In genomic region chr2:72474531-72475287, GRCm38 (mm10) we compare ENCODE assay signal across 9 mouse cellular contexts. TPM values are rescaled to one million over a fixed set of nuclear protein-coding genes. Genes with fewer than 3 reads are reported as not detected.
DNase-seq lines count a peak whose midpoint lies in the region; ATAC-seq and TF ChIP-seq lines count a peak whose summit lies in the region.
"Had no signal": no experiment of that assay in that cellular context is flagged by ENCODE, and none has a peak within 500 bp of the region (broad histone marks: within the 10 kb centered on the region; RNA-seq: fewer than 3 reads in every experiment).

No protein-coding gene starts in this region.

- H3K4me2 ChIP-seq in lung, embryonic 15.5 days = peak overlapping the region; percentile 70
- H3K4me2 ChIP-seq in lung, postnatal 0 days (replicated peaks; ENCODE audit: low read depth, low read length) = no peak overlapping the region
- peak overlapping the region; percentile 92; the same call in 1 of the 2 replicates for H3K4me2 ChIP-seq in hindbrain, embryonic 15.5 days
- H3K4me2 ChIP-seq in neural tube, embryonic 12.5 days (replicated peaks) = peak overlapping the region; percentile 77

- peak overlapping the region; percentile 13; the same call in 1 of the 2 replicates for H3K27ac ChIP-seq in lung, embryonic 15.5 days
- no peak overlapping the region for H3K27ac ChIP-seq in lung, postnatal 0 days (ENCODE audit: low read length)
- H3K27ac ChIP-seq in hindbrain, embryonic 15.5 days (replicated peaks) = no peak overlapping the region
- no peak overlapping the region for H3K27ac ChIP-seq in neural tube, embryonic 12.5 days

- peaks cover 21% of the 10 kb centered on the region for H3K36me3 ChIP-seq in erythroblast, embryonic 14.5 days (ENCODE audit: control insufficient read depth)
- H3K36me3 ChIP-seq in lung, embryonic 15.5 days = peaks cover 6% of the 10 kb centered on the region
- no peaks in the 10 kb centered on the region for H3K36me3 ChIP-seq in lung, postnatal 0 days (ENCODE audit: insufficient read depth, low read length)
- no peaks in the 10 kb centered on the region for H3K36me3 ChIP-seq in hindbrain, embryonic 15.5 days
- H3K36me3 ChIP-seq in neural tube, embryonic 12.5 days = no peaks in the 10 kb centered on the region

- DNase-seq in lung, postnatal 0 days (ENCODE audit: low spot score) = no peak
- no peak for DNase-seq in ovary, postnatal 36 days (ENCODE audit: low spot score)
- DNase-seq in cerebellum, postnatal 25 days = no peak
- DNase-seq: adrenal gland, postnatal 14 days had no signal

- TF ChIP-seq EP300 in lung, postnatal 0 days (IDR thresholded peaks at IDR 0.05) = no peak

- no peak for ATAC-seq in erythroblast, adult 5-6 weeks (replicated peaks; ENCODE audit: low FRiP score, poor library complexity, severe bottlenecking)
- ATAC-seq in lung, embryonic 15.5 days (ENCODE audit: borderline replicate concordance, extremely low read depth, low FRiP score, low TSS enrichment) = no peak
- ATAC-seq in lung, postnatal 0 days = no peak
- ATAC-seq in hindbrain, embryonic 15.5 days (ENCODE audit: low FRiP score, low read depth) = no peak
- no peak for ATAC-seq in neural tube, embryonic 12.5 days (ENCODE audit: low FRiP score, low read depth)

- peaks cover 61% of the 10 kb centered on the region for H3K4me1 ChIP-seq in erythroblast, embryonic 14.5 days (ENCODE audit: control insufficient read depth)
- H3K4me1 ChIP-seq in lung, embryonic 15.5 days = peaks cover 27% of the 10 kb centered on the region
- no peaks in the 10 kb centered on the region for H3K4me1 ChIP-seq in lung, postnatal 0 days (ENCODE audit: insufficient read depth, low read depth, low read length)
- H3K4me1 ChIP-seq in hindbrain, embryonic 15.5 days (replicated peaks) = peaks cover 24% of the 10 kb centered on the region
- H3K4me1 ChIP-seq in neural tube, embryonic 12.5 days = peaks cover 28% of the 10 kb centered on the region

- no peak overlapping the region for H3K9ac ChIP-seq in lung, embryonic 15.5 days
- no peak overlapping the region for H3K9ac ChIP-seq in lung, postnatal 0 days (replicated peaks; ENCODE audit: low read depth)
- no peak overlapping the region for H3K9ac ChIP-seq in hindbrain, embryonic 15.5 days
- no peak overlapping the region for H3K9ac ChIP-seq in neural tube, embryonic 12.5 days

- 43% methylated on average over 7 of the region's 7 CpGs for WGBS in lung, embryonic 15.5 days
- 48% methylated on average over 7 of the region's 7 CpGs for WGBS in lung, postnatal 0 days
- 20% methylated on average over 7 of the region's 7 CpGs for WGBS in hindbrain, embryonic 15.5 days
- WGBS in neural tube, embryonic 12.5 days = 12% methylated on average over 7 of the region's 7 CpGs

- H3K4me3 ChIP-seq in erythroblast, embryonic 14.5 days (replicated peaks) = peak overlapping the region; percentile 88
- no peak overlapping the region for H3K4me3 ChIP-seq in lung, embryonic 15.5 days
- H3K4me3 ChIP-seq in lung, postnatal 0 days (ENCODE audit: low read depth, low read length) = no peak overlapping the region
- no peak overlapping the region for H3K4me3 ChIP-seq in hindbrain, embryonic 15.5 days
- no peak overlapping the region for H3K4me3 ChIP-seq in neural tube, embryonic 12.5 days

- no peaks in the 10 kb centered on the region for H3K9me3 ChIP-seq in erythroblast, embryonic 14.5 days (ENCODE audit: control insufficient read depth, low read length)
- no peaks in the 10 kb centered on the region for H3K9me3 ChIP-seq in lung, embryonic 15.5 days
- no peaks in the 10 kb centered on the region for H3K9me3 ChIP-seq in lung, postnatal 0 days (ENCODE audit: low read length)
- H3K9me3 ChIP-seq in hindbrain, embryonic 15.5 days = no peaks in the 10 kb centered on the region
- H3K9me3 ChIP-seq in neural tube, embryonic 12.5 days = no peaks in the 10 kb centered on the region

- TF ChIP-seq CTCF in lung, postnatal 0 days (IDR thresholded peaks at IDR 0.05) = no peak

- no peaks in the 10 kb centered on the region for H3K27me3 ChIP-seq in erythroblast, embryonic 14.5 days (ENCODE audit: control insufficient read depth)
- no peaks in the 10 kb centered on the region for H3K27me3 ChIP-seq in lung, embryonic 15.5 days
- no peaks in the 10 kb centered on the region for H3K27me3 ChIP-seq in lung, postnatal 0 days (replicated peaks; ENCODE audit: insufficient read depth, low read length)
- peaks cover 4% of the 10 kb centered on the region; the same call in 1 of the 2 replicates for H3K27me3 ChIP-seq in hindbrain, embryonic 15.5 days
- H3K27me3 ChIP-seq in neural tube, embryonic 12.5 days (replicated peaks) = 0 out of 2 replicates have a peak, but pooled peaks cover 5% of the 10 kb centered on the region

RNA-seq across cellular contexts. Expression of gene Cdca7, which starts 1.2 kb away (rescaled TPM):
- polyA plus RNA-seq in erythroblast, embryonic 14.5 days (2012) = 1.0 and 1.2 TPM in 2 replicates
- 33.4 and 36.5 TPM in 2 replicates for total RNA-seq in erythroblast, adult 5-6 weeks (2015; ENCODE audit: low replicate concordance)
- 37.4 and 58.1 TPM in 2 replicates for total RNA-seq in erythroblast, adult 5-6 weeks (2017; ENCODE audit: low replicate concordance)
- 149 and 157 TPM in 2 replicates for polyA plus RNA-seq in lung, embryonic 15.5 days (2015; fragmentation: Nextera tagmentation; extraction: Ambion mirVana)
- 11.8 and 12.5 TPM in 2 replicates for polyA plus RNA-seq in lung, postnatal 0 days (2015; fragmentation: Nextera tagmentation; extraction: Ambion mirVana)
- polyA plus RNA-seq in hindbrain, embryonic 15.5 days (2015; fragmentation: Nextera tagmentation; extraction: Ambion mirVana) = 22.5 and 24.3 TPM in 2 replicates
- 102 and 109 TPM in 2 replicates for polyA plus RNA-seq in neural tube, embryonic 12.5 days (2016; fragmentation: Nextera tagmentation; extraction: Ambion mirVana)
